Mouse (Mus musculus) neural tube, embryonic 11.5 days (tissue): ENCODE results near the gene Fam234b. TPM values are rescaled to one million over a fixed set of nuclear protein-coding genes. Genes with fewer than 3 reads are reported as not detected.

ENCODE experiments used
- ATAC-seq: fragments of 200-750 bp; cut with Nextera tagmentation; 2 replicates; pipeline ENCODE4 v1.8.0; 2017; ENCODE audit warnings: moderate number of reproducible peaks, mild to moderate bottlenecking, moderate TSS enrichment, moderate library complexity; ENCODE audit not compliant: insufficient read depth, low FRiP score, low TSS enrichment
- DNase-seq: peaks from one replicate; pipeline ENCODE4 v3.0.0-alpha.2; 2015; ENCODE audit warnings: low spot score
- H3K27ac ChIP-seq: fragments of 300-500 bp; sonication (generic); 2 replicates; pipeline ENCODE4 v1.5.1; 2014; ENCODE audit warnings: low read depth, mild to moderate bottlenecking, low read length
- H3K27me3 ChIP-seq: fragments of 300-500 bp; sonication (generic); 2 replicates; pipeline ENCODE4 v1.6.1; 2014; ENCODE audit warnings: mild to moderate bottlenecking, low read length, mixed read lengths; ENCODE audit not compliant: control insufficient read depth, insufficient read depth
- H3K36me3 ChIP-seq: fragments of 300-500 bp; sonication (generic); 2 replicates; pipeline ENCODE4 v1.6.1; 2014; ENCODE audit warnings: mild to moderate bottlenecking, low read length, moderate library complexity, mixed read lengths; ENCODE audit not compliant: control insufficient read depth, insufficient read depth
- H3K4me1 ChIP-seq: fragments of 300-500 bp; sonication (generic); 2 replicates; pipeline ENCODE4 v1.6.1; 2014; ENCODE audit warnings: low read length, mixed read lengths; ENCODE audit not compliant: control insufficient read depth, insufficient read depth
- H3K4me2 ChIP-seq: fragments of 300-500 bp; sonication (generic); 2 replicates; pipeline ENCODE4 v1.6.1; 2014; ENCODE audit warnings: low read depth, mild to moderate bottlenecking, moderate library complexity
- H3K4me3 ChIP-seq: fragments of 300-500 bp; sonication (generic); 2 replicates; pipeline ENCODE4 v1.5.1; 2014; ENCODE audit warnings: low read depth, low read length
- H3K9ac ChIP-seq: fragments of 300-500 bp; sonication (generic); 2 replicates; pipeline ENCODE4 v1.6.1; 2014; ENCODE audit warnings: mild to moderate bottlenecking, low read length
- H3K9me3 ChIP-seq: fragments of 300-500 bp; sonication (generic); 2 replicates; pipeline ENCODE4 v1.6.1; 2016; ENCODE audit warnings: low read length; ENCODE audit not compliant: control insufficient read depth
- WGBS: fragments of 180-500 bp; shearing (Covaris S2); extraction: QIAGEN DNeasy Blood & Tissue Kit; methylation state at CpG from one replicate; pipeline ENCODE4 v1.1.7; 2014; 5-methylcytosine and 5-hydroxymethylcytosine counted together
- polyA plus RNA-seq: library from polyadenylated mRNA; unstranded; fragments of >200 nt; fragmentation: Nextera tagmentation; extraction: Ambion mirVana; gene quantifications from 2 replicates; pipeline ENCODE4 v1.2.1, GENCODE M21; 2014

Gene Fam234b
- polyA plus RNA-seq, 1 experiment from 2014 or later, result 41.3 TPM

DNA sequence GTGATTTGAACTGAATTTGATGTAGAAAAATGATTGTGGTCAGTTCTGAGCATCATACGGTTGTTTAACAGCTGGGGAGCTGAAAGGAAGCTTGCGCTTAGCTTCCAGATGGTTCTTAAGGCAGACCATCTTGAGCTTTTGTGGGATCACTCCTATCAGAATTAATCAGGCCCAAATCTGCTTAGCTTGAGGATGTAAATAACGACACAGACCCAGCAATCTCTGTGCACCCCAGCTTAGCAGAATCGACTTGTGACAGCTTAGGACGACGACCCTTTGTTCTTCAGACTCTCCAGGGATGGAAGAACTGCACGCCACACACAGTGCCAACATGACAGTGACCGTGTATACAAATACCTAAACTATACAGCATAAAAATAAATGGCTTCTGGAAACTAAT, 47.8 kb downstream of the Fam234b start:
- no peak overlapping the region for H3K4me3 ChIP-seq
- no peak overlapping the region for H3K27ac ChIP-seq
- 80% methylated on average over 8 of the region's 8 CpGs for WGBS
- no peaks in the 10 kb centered on the region for H3K36me3 ChIP-seq
- no peaks in the 10 kb centered on the region for H3K9me3 ChIP-seq
- no peak for DNase-seq
- H3K4me1 ChIP-seq, result no peaks in the 10 kb centered on the region
- no peaks in the 10 kb centered on the region for H3K27me3 ChIP-seq
- H3K9ac ChIP-seq, result no peak overlapping the region
- H3K4me2 ChIP-seq, result no peak overlapping the region
- ATAC-seq, result no peak

DNA sequence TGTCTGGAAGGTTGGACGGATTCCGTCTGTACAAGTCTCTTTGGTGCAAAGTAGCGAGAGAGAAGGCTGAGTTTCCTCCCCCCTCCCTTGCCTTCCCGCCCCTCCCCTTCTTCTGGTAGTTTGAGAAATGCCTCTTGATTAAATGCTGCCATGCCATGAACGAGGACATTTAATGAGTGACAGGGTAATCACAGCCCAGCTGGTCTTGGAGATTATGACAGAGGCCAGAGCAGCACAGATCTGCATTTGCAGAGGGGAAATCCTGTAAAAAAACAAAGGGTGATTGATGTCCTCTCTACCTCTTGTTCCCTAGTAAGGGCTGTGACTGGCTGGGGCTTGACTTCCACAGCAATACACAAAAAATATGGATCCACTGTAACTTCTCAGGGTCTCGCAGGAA, 50.1 kb downstream of the Fam234b start:
- DNase-seq (no peak), ATAC-seq (no peak)
- Histone ChIP-seq H3K4me2 (no peak overlapping the region), H3K27me3 (no peaks in the 10 kb centered on the region), H3K9me3 (no peaks in the 10 kb centered on the region), H3K36me3 (no peaks in the 10 kb centered on the region), H3K27ac (no peak overlapping the region), H3K9ac (no peak overlapping the region), H3K4me3 (no peak overlapping the region), H3K4me1 (0 out of 2 replicates have a peak, but pooled peaks cover 8% of the 10 kb centered on the region)
- WGBS, result 64% methylated on average over 6 of the region's 6 CpGs

DNA sequence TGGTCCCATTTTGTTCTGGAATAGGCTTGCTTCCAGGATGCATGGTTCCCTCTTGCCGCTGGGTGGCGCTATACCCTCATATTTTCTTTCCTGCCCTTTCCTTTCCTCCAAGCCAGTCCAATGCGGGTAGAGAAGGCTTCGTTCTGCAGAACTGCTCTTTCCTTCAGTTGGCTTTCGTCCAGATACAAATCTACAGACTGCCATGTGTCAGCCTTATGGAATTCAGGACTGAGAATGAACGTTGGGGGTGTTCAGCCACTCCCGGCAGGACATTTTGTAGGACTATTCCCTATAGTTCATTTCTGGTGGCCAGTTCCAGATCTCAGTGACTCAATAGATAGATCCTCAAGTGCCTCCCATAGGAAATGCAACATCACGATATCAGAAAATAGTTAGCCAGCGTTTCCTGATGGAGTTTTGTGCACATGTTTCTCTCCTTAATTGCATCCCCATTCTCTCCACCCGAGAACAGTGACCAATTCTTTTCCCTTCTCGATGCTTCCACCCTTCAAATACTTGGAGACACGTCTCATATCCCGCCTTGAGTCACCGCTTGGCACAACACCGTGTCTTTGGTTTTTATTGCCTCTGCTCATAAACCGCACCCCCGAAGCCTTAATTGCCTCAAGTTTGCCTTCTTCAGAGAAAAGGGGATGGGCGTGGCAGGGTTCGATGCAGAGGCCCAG, 52.2 kb downstream of the Fam234b start:
- Histone ChIP-seq H3K4me2 (no peak overlapping the region), H3K27ac (no peak overlapping the region), H3K4me1 (0 out of 2 replicates have a peak, but pooled peaks cover 8% of the 10 kb centered on the region), H3K9ac (no peak overlapping the region), H3K4me3 (no peak overlapping the region), H3K36me3 (no peaks in the 10 kb centered on the region), H3K27me3 (no peaks in the 10 kb centered on the region), H3K9me3 (no peaks in the 10 kb centered on the region)
- DNase-seq, result peak; percentile 68
- WGBS, result 22% methylated on average over 19 of the region's 19 CpGs
- ATAC-seq, result no peak

DNA sequence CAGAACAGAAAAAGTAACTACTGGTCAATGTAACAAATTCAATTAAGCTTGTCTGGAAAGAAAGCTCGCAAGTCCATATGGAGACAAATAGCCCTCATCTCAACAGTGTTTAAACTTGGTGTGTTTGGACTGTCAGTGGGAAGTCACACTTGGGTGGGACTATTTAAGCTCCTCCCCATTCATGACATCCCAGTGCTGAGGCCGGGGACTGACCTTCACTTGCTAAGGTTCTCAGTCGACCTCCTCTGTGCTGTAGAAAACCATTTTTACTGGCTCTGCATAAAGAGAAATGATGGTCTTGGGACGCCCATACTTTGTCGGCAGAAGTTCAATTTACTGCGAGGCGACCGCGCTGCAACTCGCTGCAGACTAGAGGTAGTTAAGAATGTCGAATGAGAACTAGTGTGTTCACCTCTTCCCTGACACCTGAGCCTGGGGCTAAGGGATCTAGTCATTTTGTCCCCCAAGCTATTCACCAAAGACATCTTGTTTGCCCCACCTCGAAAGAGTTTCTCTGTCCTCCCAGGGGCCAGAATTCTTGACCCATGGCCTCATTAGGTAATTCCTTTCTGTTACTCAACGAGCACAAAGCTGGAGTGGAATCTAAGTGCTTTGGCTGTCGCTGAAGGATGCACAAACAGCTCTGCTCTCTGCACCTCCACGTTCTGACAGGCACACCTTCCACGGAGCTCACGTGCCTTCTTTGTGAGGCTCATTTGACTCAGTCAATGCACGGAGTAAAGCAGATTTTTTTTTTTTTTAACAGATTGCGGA, 53.3 kb downstream of the Fam234b start:
- ATAC-seq, result no peak
- no peak for DNase-seq
- H3K4me3 ChIP-seq, result no peak overlapping the region
- no peak overlapping the region for H3K4me2 ChIP-seq
- no peaks in the 10 kb centered on the region for H3K9me3 ChIP-seq
- no peaks in the 10 kb centered on the region for H3K27me3 ChIP-seq
- 59% methylated on average over 19 of the region's 19 CpGs for WGBS
- H3K9ac ChIP-seq, result no peak overlapping the region
- no peaks in the 10 kb centered on the region for H3K36me3 ChIP-seq
- 0 out of 2 replicates have a peak, but pooled peaks cover 8% of the 10 kb centered on the region for H3K4me1 ChIP-seq
- H3K27ac ChIP-seq, result no peak overlapping the region

DNA sequence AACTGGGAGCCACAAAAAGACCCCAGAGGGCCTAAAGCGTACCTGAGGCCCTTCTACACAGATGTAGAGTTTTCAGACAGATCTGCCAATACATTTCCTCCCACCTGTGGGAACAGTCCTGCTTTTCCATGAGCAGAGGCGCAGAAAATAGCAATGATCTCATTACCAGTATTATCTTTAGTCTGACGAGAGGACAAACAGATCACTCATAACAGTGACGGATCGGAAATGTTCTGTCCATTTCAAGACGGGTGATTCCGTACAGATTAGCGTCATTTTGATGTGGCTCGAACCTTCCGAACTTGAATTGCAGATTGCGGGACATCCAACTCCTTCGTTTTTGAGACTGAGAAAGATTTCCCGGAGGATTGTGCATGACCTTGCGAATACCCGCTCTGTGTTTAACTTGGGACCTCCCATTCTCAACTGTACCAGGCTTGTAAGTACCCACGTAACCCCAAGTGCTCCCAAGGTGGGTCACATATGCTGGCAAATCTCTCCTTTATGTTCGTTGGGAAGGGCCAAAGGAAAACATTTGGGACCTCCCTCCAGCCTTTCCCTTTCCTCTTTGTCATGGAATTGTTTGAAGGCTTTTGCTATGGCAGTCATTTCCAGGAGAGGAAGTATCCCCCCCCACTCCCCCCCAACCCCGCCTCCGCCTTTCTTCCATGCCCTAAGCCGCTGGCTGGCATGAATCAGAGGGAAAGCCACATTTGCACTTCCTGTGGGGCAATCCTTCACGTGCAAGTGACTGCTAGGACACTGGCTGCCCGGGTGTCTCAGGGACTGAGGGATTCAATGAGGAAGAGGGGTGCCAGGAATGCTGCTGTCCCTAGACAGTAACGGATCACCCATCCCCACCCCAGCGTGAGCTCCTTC, 54.3 kb downstream of the Fam234b start:
- H3K27me3 ChIP-seq, result no peaks in the 10 kb centered on the region
- peak overlapping the region; percentile 26 for H3K9ac ChIP-seq
- DNase-seq (no peak), ATAC-seq (peak; percentile 78)
- H3K27ac ChIP-seq, result peak overlapping the region; percentile 45; the same call in 1 of the 2 replicates
- 50% methylated on average over 24 of the region's 24 CpGs for WGBS
- H3K4me1 ChIP-seq, result 0 out of 2 replicates have a peak, but pooled peaks cover 8% of the 10 kb centered on the region
- H3K4me2 ChIP-seq, result peak overlapping the region; percentile 41
- H3K4me3 ChIP-seq, result no peak overlapping the region
- no peaks in the 10 kb centered on the region for H3K36me3 ChIP-seq
- H3K9me3 ChIP-seq, result no peaks in the 10 kb centered on the region

DNA sequence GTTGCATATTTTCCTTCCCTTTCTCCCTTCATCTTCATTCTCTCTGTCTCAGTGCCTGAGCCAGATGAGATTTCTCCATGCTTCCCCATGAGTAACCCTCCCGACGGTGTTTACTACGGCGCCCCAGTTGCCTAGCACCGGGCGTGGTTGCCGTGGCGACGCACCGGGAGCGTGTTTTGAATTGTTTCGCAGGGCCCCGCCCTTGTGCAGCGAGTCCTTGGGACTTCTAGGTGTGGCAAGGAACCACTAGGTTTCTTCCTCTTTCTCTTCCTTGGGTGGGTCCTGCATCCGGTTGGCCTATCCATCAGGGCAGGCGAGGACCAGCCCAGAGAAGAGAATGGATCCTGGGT, 54.9 kb downstream of the Fam234b start:
- H3K4me3 ChIP-seq, result no peak overlapping the region
- H3K4me1 ChIP-seq, result 0 out of 2 replicates have a peak, but pooled peaks cover 8% of the 10 kb centered on the region
- H3K27me3 ChIP-seq, result no peaks in the 10 kb centered on the region
- H3K27ac ChIP-seq, result peak overlapping the region; percentile 45; the same call in 1 of the 2 replicates
- no peaks in the 10 kb centered on the region for H3K9me3 ChIP-seq
- WGBS, result 6% methylated on average over 16 of the region's 16 CpGs
- ATAC-seq, result peak; percentile 90
- peak overlapping the region; percentile 26 for H3K9ac ChIP-seq
- H3K4me2 ChIP-seq, result peak overlapping the region; percentile 41
- H3K36me3 ChIP-seq, result no peaks in the 10 kb centered on the region
- DNase-seq, result peak; percentile 88

DNA sequence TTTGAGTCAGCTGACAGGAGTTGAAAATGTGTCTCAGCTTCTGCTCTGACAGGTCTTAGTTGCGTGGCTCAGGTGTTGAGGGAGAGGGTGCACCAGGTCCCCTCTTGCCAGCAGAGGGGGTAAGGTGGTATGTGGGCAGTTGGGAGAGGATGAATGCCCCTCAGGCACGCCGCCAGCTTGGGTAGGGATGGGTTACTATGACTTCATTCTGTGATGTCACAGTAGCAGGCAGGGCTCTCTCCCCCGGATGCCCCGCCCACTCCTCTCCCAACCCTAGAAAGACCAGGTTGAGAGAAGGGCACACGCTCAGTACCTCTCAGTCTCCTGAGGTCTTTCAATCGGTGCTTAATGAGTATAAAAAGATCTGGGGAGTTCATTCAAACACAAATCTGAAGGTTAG, 56.4 kb downstream of the Fam234b start, which contains the start of gene Gsg1:
Gene Gsg1 (minus strand): TSS at position 199 of the 400 bp plus-strand sequence.
- 83% methylated on average over 7 of the region's 7 CpGs for WGBS

DNA sequence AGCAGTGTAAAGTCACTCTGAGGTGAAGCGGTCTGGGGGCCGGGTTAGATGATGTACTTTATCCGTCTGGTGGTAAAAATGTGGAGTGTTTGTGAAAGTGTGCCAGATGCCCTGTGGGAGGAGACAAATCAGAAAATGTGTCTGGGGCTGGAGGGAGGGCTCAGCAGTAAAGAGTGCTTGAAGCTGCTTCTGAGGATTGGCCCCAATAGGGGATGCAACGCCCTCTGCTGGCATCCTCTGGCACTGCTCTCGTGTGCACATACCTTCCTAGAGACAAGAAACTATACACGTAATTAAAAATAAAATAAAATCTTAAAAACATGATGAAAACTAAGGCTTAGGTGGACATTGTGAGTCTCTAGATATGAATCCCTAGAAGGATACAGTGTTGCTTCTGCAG, 62.7 kb downstream of the Fam234b start:
- Histone ChIP-seq H3K9me3 (no peaks in the 10 kb centered on the region), H3K9ac (no peak overlapping the region), H3K27ac (no peak overlapping the region), H3K4me1 (no peaks in the 10 kb centered on the region), H3K4me3 (no peak overlapping the region), H3K36me3 (no peaks in the 10 kb centered on the region), H3K4me2 (no peak overlapping the region), H3K27me3 (no peaks in the 10 kb centered on the region)
- ATAC-seq (no peak), DNase-seq (no peak)
- WGBS, result 93% methylated on average over 6 of the region's 6 CpGs

More for the DNA sequence above, 56.4 kb downstream of the Fam234b start, which contains the start of gene Gsg1:
- DNase-seq (no peak), ATAC-seq (no peak)
- Histone ChIP-seq H3K9ac (no peak within 1 kb of the TSS), H3K27ac (no peak within 1 kb of the TSS), H3K4me1 (0 out of 2 replicates have a peak, but pooled peaks cover 8% of the 10 kb centered on the region), H3K9me3 (no peaks in the 10 kb centered on the region), H3K36me3 (no peaks in the 10 kb centered on the region), H3K4me2 (no peak within 1 kb of the TSS), H3K27me3 (no peaks in the 10 kb centered on the region), H3K4me3 (no peak within 1 kb of the TSS)
